Mouse (Mus musculus) kidney, embryonic 14.5 days (tissue): ENCODE measurements around the gene Sdk1. TPM values are rescaled to one million over a fixed set of nuclear protein-coding genes. Genes with fewer than 3 reads are reported as not detected.

Source experiments
- ATAC-seq: fragments of 200-750 bp; cut with Nextera tagmentation; 2 replicates; pipeline ENCODE4 v1.8.0; 2017; ENCODE audit warnings: moderate number of reproducible peaks, mild to moderate bottlenecking, moderate TSS enrichment, moderate library complexity; ENCODE audit not compliant: low FRiP score, low TSS enrichment
- H3K27ac ChIP-seq: fragments of 300-500 bp; sonication (generic); 2 replicates; pipeline ENCODE4 v1.5.1; 2014; ENCODE audit warnings: low read depth, mild to moderate bottlenecking, low read length, moderate library complexity, mixed read lengths
- H3K27me3 ChIP-seq: fragments of 300-500 bp; sonication (generic); 2 replicates; pipeline ENCODE4 v1.6.1; 2014; ENCODE audit warnings: mild to moderate bottlenecking, low read length; ENCODE audit not compliant: control insufficient read depth, insufficient read depth
- H3K36me3 ChIP-seq: fragments of 300-500 bp; sonication (generic); 2 replicates; pipeline ENCODE4 v1.6.1; 2014; ENCODE audit warnings: low read length, mixed read lengths; ENCODE audit not compliant: control insufficient read depth, insufficient read depth
- H3K4me1 ChIP-seq: fragments of 300-500 bp; sonication (generic); 2 replicates; pipeline ENCODE4 v1.6.1; 2014; ENCODE audit warnings: low read length, mixed read lengths; ENCODE audit not compliant: control insufficient read depth, insufficient read depth
- H3K4me2 ChIP-seq: fragments of 300-500 bp; sonication (generic); replicated peaks from 2 replicates; pipeline ENCODE4 v1.6.1; 2014; ENCODE audit warnings: low read depth, mild to moderate bottlenecking, low read length
- H3K4me3 ChIP-seq: fragments of 300-500 bp; sonication (generic); 2 replicates; pipeline ENCODE4 v1.5.1; 2014; ENCODE audit warnings: mild to moderate bottlenecking, low read length
- H3K9ac ChIP-seq: fragments of 300-500 bp; sonication (generic); 2 replicates; pipeline ENCODE4 v1.6.1; 2014; ENCODE audit warnings: low read depth, mild to moderate bottlenecking, low read length, moderate library complexity
- H3K9me3 ChIP-seq: fragments of 300-500 bp; sonication (generic); 2 replicates; pipeline ENCODE4 v1.6.1; 2016; ENCODE audit warnings: low read length; ENCODE audit not compliant: control insufficient read depth
- WGBS: fragments of 180-500 bp; shearing (Covaris S2); extraction: QIAGEN DNeasy Blood & Tissue Kit; methylation state at CpG from one replicate; pipeline ENCODE4 v1.1.7; 2014; 5-methylcytosine and 5-hydroxymethylcytosine counted together
- polyA plus RNA-seq: library from polyadenylated mRNA; unstranded; fragments of >200 nt; fragmentation: Nextera tagmentation; extraction: Ambion mirVana; gene quantifications from 2 replicates; pipeline ENCODE4 v1.2.1, GENCODE M21; 2014

Sdk1 gene
- polyA plus RNA-seq, 1 experiment from 2014 or later, result 2.6 TPM

GRCm38 (mm10) chr5:141553444-141553843, 312.2 kb downstream of the Sdk1 start:
- no peaks in the 10 kb centered on the region for H3K27me3 ChIP-seq
- no peak overlapping the region for H3K4me3 ChIP-seq
- ATAC-seq, result peak; percentile 68; the same call in 1 of the 2 replicates
- H3K36me3 ChIP-seq, result no peaks in the 10 kb centered on the region
- WGBS, result 27% methylated on average over 9 of the region's 9 CpGs
- H3K27ac ChIP-seq, result no peak overlapping the region
- no peaks in the 10 kb centered on the region for H3K9me3 ChIP-seq
- no peak overlapping the region for H3K4me2 ChIP-seq
- H3K9ac ChIP-seq, result no peak overlapping the region
- peaks cover under 1% of the 10 kb centered on the region; the same call in 1 of the 2 replicates for H3K4me1 ChIP-seq

- 70% methylated on average over 4 of the region's 4 CpGs for WGBS
- no peaks in the 10 kb centered on the region for H3K9me3 ChIP-seq
- no peak overlapping the region for H3K27ac ChIP-seq
Measured at GRCm38 (mm10) chr5:141558731-141559130, 317.4 kb downstream of the Sdk1 start.

GRCm38 (mm10) chr5:141560325-141560724, 319.0 kb downstream of the Sdk1 start:
- Histone ChIP-seq H3K27ac (no peak overlapping the region), H3K9ac (no peak overlapping the region), H3K9me3 (no peaks in the 10 kb centered on the region), H3K4me1 (no peaks in the 10 kb centered on the region), H3K27me3 (no peaks in the 10 kb centered on the region), H3K4me3 (no peak overlapping the region), H3K4me2 (no peak overlapping the region), H3K36me3 (no peaks in the 10 kb centered on the region)
- ATAC-seq, result no peak
- 65% methylated on average over 5 of the region's 5 CpGs for WGBS

More at GRCm38 (mm10) chr5:141558731-141559130, 317.4 kb downstream of the Sdk1 start:
- ATAC-seq, result no peak
- H3K27me3 ChIP-seq, result no peaks in the 10 kb centered on the region
- H3K4me2 ChIP-seq, result no peak overlapping the region
- H3K9ac ChIP-seq, result no peak overlapping the region
- no peaks in the 10 kb centered on the region for H3K36me3 ChIP-seq
- no peak overlapping the region for H3K4me3 ChIP-seq
- H3K4me1 ChIP-seq, result no peaks in the 10 kb centered on the region

- H3K27me3 ChIP-seq, result no peaks in the 10 kb centered on the region
- H3K27ac ChIP-seq, result no peak overlapping the region
- H3K4me1 ChIP-seq, result no peaks in the 10 kb centered on the region
- H3K4me2 ChIP-seq, result no peak overlapping the region
- H3K36me3 ChIP-seq, result no peaks in the 10 kb centered on the region
- no peak overlapping the region for H3K4me3 ChIP-seq
- H3K9ac ChIP-seq, result no peak overlapping the region
- WGBS, result 40% methylated on average over 3 of the region's 3 CpGs
- no peaks in the 10 kb centered on the region for H3K9me3 ChIP-seq
- peak; percentile 66; the same call in 1 of the 2 replicates for ATAC-seq
Measured at GRCm38 (mm10) chr5:141561989-141562560, 320.8 kb downstream of the Sdk1 start.

- no peak overlapping the region for H3K9ac ChIP-seq
- H3K4me1 ChIP-seq, result no peaks in the 10 kb centered on the region
- H3K9me3 ChIP-seq, result no peaks in the 10 kb centered on the region
- 82% methylated on average over 5 of the region's 5 CpGs for WGBS
- no peaks in the 10 kb centered on the region for H3K36me3 ChIP-seq
- H3K27ac ChIP-seq, result no peak overlapping the region
- no peaks in the 10 kb centered on the region for H3K27me3 ChIP-seq
- no peak overlapping the region for H3K4me2 ChIP-seq
- ATAC-seq, result no peak
- H3K4me3 ChIP-seq, result no peak overlapping the region
Measured at GRCm38 (mm10) chr5:141564197-141564596, 322.9 kb downstream of the Sdk1 start.

- no peaks in the 10 kb centered on the region for H3K9me3 ChIP-seq
- no peak overlapping the region for H3K4me3 ChIP-seq
- 91% methylated on average over 2 of the region's 2 CpGs for WGBS
- H3K4me2 ChIP-seq, result no peak overlapping the region
- H3K9ac ChIP-seq, result no peak overlapping the region
- no peaks in the 10 kb centered on the region for H3K4me1 ChIP-seq
- no peak overlapping the region for H3K27ac ChIP-seq
- no peak for ATAC-seq
- no peaks in the 10 kb centered on the region for H3K36me3 ChIP-seq
- H3K27me3 ChIP-seq, result no peaks in the 10 kb centered on the region
Measured at GRCm38 (mm10) chr5:141568106-141568505, 326.8 kb downstream of the Sdk1 start.

- ATAC-seq, result no peak
- Histone ChIP-seq H3K36me3 (no peaks in the 10 kb centered on the region), H3K9me3 (no peaks in the 10 kb centered on the region), H3K4me3 (no peak overlapping the region), H3K9ac (no peak overlapping the region), H3K4me1 (no peaks in the 10 kb centered on the region; the same call in 1 of the 2 replicates), H3K27ac (no peak overlapping the region), H3K4me2 (no peak overlapping the region), H3K27me3 (no peaks in the 10 kb centered on the region)
- 85% methylated on average over 6 of the region's 6 CpGs for WGBS
Measured at GRCm38 (mm10) chr5:141570442-141570841, 329.2 kb downstream of the Sdk1 start.

- no peak overlapping the region for H3K9ac ChIP-seq
- 62% methylated on average over 1 of the region's 1 CpGs for WGBS
- no peak for ATAC-seq
Measured at GRCm38 (mm10) chr5:141574263-141574662, 333.0 kb downstream of the Sdk1 start.

GRCm38 (mm10) chr5:141591246-141591645, 350.0 kb downstream of the Sdk1 start:
- 87% methylated on average over 5 of the region's 5 CpGs for WGBS
- Histone ChIP-seq H3K36me3 (no peaks in the 10 kb centered on the region), H3K9me3 (no peaks in the 10 kb centered on the region; the same call in 1 of the 2 replicates), H3K4me3 (no peak overlapping the region), H3K27ac (no peak overlapping the region), H3K4me1 (no peaks in the 10 kb centered on the region), H3K9ac (no peak overlapping the region), H3K27me3 (no peaks in the 10 kb centered on the region), H3K4me2 (no peak overlapping the region)
- no peak for ATAC-seq

More at GRCm38 (mm10) chr5:141574263-141574662, 333.0 kb downstream of the Sdk1 start:
- H3K4me2 ChIP-seq, result no peak overlapping the region
- H3K27ac ChIP-seq, result no peak overlapping the region
- H3K27me3 ChIP-seq, result no peaks in the 10 kb centered on the region
- H3K4me1 ChIP-seq, result no peaks in the 10 kb centered on the region; the same call in 1 of the 2 replicates
- no peaks in the 10 kb centered on the region for H3K9me3 ChIP-seq
- H3K4me3 ChIP-seq, result no peak overlapping the region
- no peaks in the 10 kb centered on the region for H3K36me3 ChIP-seq
